Mouse (Mus musculus): Measurements from ENCODE around the gene Fam166b. TPM values are rescaled to one million over a fixed set of nuclear protein-coding genes. Genes with fewer than 3 reads are reported as not detected.

Fam166b gene
- total RNA-seq, 1 experiment = 0.27 TPM

DNA sequence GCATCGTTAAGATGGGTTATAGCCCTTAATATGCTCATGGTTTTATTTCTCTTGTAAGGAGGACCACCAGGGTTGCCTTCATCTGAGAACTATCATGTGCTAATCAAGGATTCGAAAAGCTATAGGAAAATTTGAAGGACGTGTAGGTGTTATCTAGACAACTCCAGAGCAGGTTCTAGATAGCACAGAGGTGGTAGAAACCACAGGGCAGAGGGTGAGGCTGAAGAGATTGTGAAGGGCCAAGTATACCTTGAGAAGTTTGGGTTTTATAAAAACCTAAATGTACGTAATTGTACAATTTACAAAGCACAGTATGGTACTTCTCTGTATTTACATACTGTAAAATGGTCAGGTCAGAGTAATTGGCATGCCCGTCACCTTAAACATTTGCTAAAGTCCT, 33.8 kb downstream of the Fam166b start:
- in situ Hi-C loops (cut with MboI; ENCODE audit: low sequenced_read_pairs in 2 of 2, unreplicated experiment in 2 of 2) = no loop called here
- Histone ChIP-seq H3K36me3 (ENCODE audit: control insufficient read depth, insufficient read depth, low read length, poor library complexity, severe bottlenecking) (no peaks in the 10 kb centered on the region), H3K27ac (ENCODE audit: insufficient read depth, low read depth, low read length, poor library complexity, severe bottlenecking) (no peak overlapping the region), H3K4me3 (ENCODE audit: insufficient read depth in 1 of 2, low read depth in 1 of 2, low read length in 2 of 2, poor library complexity in 1 of 2, severe bottlenecking in 1 of 2) (no peak overlapping the region), H3K9me3 (ENCODE audit: control insufficient read depth, insufficient read depth, low read depth, low read length) (no peaks in the 10 kb centered on the region), H3K9ac (ENCODE audit: insufficient read depth, low read depth, low read length, poor library complexity, severe bottlenecking) (no peak overlapping the region), H3K4me1 (ENCODE audit: control insufficient read depth in 2 of 2, insufficient read depth in 2 of 2, low read length in 2 of 2, poor library complexity in 1 of 2) (peaks cover 2 to 14% of the 10 kb centered on the region in 2 experiments; a peak in 2 of 4 replicates)
- TF ChIP-seq HCFC1 (IDR thresholded peaks at IDR 0.05; ENCODE audit: borderline replicate concordance, insufficient read depth, low read length) (no peak), CHD2 (IDR thresholded peaks at IDR 0.05; ENCODE audit: low read depth, low read length) (no peak), MAFK (IDR thresholded peaks at IDR 0.05; ENCODE audit: insufficient read depth, low read depth, low read length) (no peak), ZNF384 (IDR thresholded peaks at IDR 0.05; ENCODE audit: low read depth, low read length) (no peak), ZC3H11A (IDR thresholded peaks at IDR 0.05; ENCODE audit: borderline replicate concordance, low read depth, low read length) (no peak)
- DNase-seq (ENCODE audit: low read depth, low spot score) = no peak

DNA sequence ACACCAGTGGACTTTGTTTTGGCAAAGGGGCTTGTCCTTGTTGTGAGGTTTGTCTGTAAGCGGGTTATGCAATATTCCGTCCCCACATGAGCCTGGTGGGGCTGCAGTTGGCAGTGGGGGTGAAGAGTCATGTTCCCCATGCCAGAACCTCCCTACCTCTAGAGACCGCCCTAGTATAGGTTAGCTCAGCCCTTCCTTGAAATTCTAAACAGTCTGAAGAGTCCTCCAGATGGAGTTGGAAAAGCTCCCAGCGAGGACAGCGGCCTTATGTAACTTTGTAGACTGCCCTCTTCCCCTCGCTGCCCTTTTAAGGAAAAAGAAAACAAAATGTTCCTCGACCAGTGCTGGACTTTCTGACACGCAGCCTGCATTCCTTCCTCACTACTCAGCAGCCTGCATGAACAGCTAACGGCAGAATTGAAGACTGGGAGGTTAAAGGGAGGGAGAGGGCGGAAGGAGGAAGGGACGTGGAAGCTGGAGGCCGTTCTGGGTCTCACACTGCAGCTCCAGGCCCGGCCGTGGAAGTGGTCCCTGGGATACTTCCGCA, 34.5 kb downstream of the Fam166b start:
- in situ Hi-C loops (cut with MboI; ENCODE audit: low sequenced_read_pairs in 2 of 2, unreplicated experiment in 2 of 2) = no loop called here

DNA sequence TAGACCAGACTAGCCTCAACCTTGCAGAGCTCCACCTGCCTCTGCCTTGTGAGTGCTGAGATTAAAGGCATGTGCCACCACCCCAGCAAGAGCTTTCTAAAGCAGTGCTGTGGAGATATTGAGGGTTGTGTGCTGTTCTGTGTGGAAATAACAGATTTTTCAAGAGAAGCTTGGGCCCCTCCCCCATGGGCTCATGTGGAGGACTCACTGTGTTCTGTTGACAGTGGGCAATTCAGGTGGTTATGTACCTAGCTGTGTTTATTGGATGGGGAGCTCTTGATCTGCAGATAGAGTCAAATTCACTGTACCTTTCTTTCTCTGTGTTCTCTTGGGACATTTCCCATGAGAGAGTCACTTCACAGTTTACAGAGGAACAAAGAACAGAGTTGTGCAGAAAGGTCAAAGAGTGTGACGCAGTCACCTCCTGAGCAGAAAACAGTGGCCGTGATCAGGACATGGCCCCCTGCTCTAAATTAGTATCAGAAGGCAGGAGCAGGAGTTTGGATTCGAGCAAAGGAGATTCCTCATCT, 37.3 kb downstream of the Fam166b start:
- DNase-seq (ENCODE audit: low read depth, low spot score) = no peak
- no peak overlapping the region for H3K4me3 ChIP-seq (ENCODE audit: insufficient read depth in 1 of 2, low read depth in 1 of 2, low read length in 2 of 2, poor library complexity in 1 of 2, severe bottlenecking in 1 of 2)
- H3K4me1 ChIP-seq (ENCODE audit: control insufficient read depth in 2 of 2, insufficient read depth in 2 of 2, low read length in 2 of 2, poor library complexity in 1 of 2) = peaks cover 0 to 7% of the 10 kb centered on the region in 2 experiments; a peak in 2 of 4 replicates
- no peaks in the 10 kb centered on the region for H3K36me3 ChIP-seq (ENCODE audit: control insufficient read depth, insufficient read depth, low read length, poor library complexity, severe bottlenecking)
- no peak for TF ChIP-seq ZC3H11A (IDR thresholded peaks at IDR 0.05; ENCODE audit: borderline replicate concordance, low read depth, low read length)
- no peak for TF ChIP-seq HCFC1 (IDR thresholded peaks at IDR 0.05; ENCODE audit: borderline replicate concordance, insufficient read depth, low read length)
- TF ChIP-seq CHD2 (IDR thresholded peaks at IDR 0.05; ENCODE audit: low read depth, low read length) = no peak
- TF ChIP-seq MAFK (IDR thresholded peaks at IDR 0.05; ENCODE audit: insufficient read depth, low read depth, low read length) = no peak
- TF ChIP-seq ZNF384 (IDR thresholded peaks at IDR 0.05; ENCODE audit: low read depth, low read length) = no peak
- no peak overlapping the region for H3K9ac ChIP-seq (ENCODE audit: insufficient read depth, low read depth, low read length, poor library complexity, severe bottlenecking)
- in situ Hi-C loops (cut with MboI; ENCODE audit: low sequenced_read_pairs in 2 of 2, unreplicated experiment in 2 of 2) = no loop called here
- H3K27ac ChIP-seq (ENCODE audit: insufficient read depth, low read depth, low read length, poor library complexity, severe bottlenecking) = no peak overlapping the region
- H3K9me3 ChIP-seq (ENCODE audit: control insufficient read depth, insufficient read depth, low read depth, low read length) = no peaks in the 10 kb centered on the region

More for the DNA sequence above, 34.5 kb downstream of the Fam166b start:
- Histone ChIP-seq H3K36me3 (ENCODE audit: control insufficient read depth, insufficient read depth, low read length, poor library complexity, severe bottlenecking) (no peaks in the 10 kb centered on the region), H3K9ac (ENCODE audit: insufficient read depth, low read depth, low read length, poor library complexity, severe bottlenecking) (no peak overlapping the region), H3K4me3 (ENCODE audit: insufficient read depth in 1 of 2, low read depth in 1 of 2, low read length in 2 of 2, poor library complexity in 1 of 2, severe bottlenecking in 1 of 2) (no peak overlapping the region), H3K9me3 (ENCODE audit: control insufficient read depth, insufficient read depth, low read depth, low read length) (no peaks in the 10 kb centered on the region), H3K27ac (ENCODE audit: insufficient read depth, low read depth, low read length, poor library complexity, severe bottlenecking) (no peak overlapping the region), H3K4me1 (ENCODE audit: control insufficient read depth in 2 of 2, insufficient read depth in 2 of 2, low read length in 2 of 2, poor library complexity in 1 of 2) (peaks cover 0 to 16% of the 10 kb centered on the region in 2 experiments; a peak in 1 of 4 replicates)
- no peak for DNase-seq (ENCODE audit: low read depth, low spot score)
- TF ChIP-seq ZNF384 (IDR thresholded peaks at IDR 0.05; ENCODE audit: low read depth, low read length) (no peak), MAFK (IDR thresholded peaks at IDR 0.05; ENCODE audit: insufficient read depth, low read depth, low read length) (no peak), CHD2 (IDR thresholded peaks at IDR 0.05; ENCODE audit: low read depth, low read length) (no peak), ZC3H11A (IDR thresholded peaks at IDR 0.05; ENCODE audit: borderline replicate concordance, low read depth, low read length) (no peak), HCFC1 (IDR thresholded peaks at IDR 0.05; ENCODE audit: borderline replicate concordance, insufficient read depth, low read length) (no peak)

DNA sequence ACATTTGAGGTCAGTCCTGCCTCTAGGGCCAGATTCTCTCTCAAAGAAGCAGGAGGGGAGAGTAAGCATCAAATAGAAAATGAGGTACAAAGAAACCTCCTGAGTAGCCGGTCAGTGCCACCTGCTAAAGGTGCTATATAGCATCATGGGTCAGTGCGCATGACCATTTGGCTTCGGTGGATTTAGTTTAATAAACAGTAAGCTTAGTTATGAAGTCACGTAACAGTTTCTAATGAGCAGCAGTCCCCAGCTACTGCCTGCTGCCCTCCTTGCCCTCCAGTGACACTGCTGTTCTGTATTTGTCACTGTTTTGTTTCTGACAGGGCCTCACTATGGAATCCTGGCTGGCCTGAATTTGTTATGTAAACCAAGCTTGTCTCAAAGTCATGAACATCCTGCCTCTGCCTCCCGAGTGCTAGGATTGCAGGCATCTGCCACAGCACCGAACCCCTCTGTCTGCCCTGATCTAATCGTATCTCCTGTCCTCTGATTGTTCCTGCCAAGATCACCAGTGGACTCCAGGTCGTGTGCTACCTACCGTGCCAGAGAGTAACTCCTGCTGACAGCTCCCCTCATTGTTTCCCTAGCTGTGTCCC, 39.0 kb downstream of the Fam166b start:
- in situ Hi-C loops (cut with MboI; ENCODE audit: low sequenced_read_pairs in 2 of 2, unreplicated experiment in 2 of 2) = no loop called here
- H3K4me1 ChIP-seq (ENCODE audit: control insufficient read depth in 2 of 2, insufficient read depth in 2 of 2, low read length in 2 of 2, poor library complexity in 1 of 2) = peaks cover 0 to 7% of the 10 kb centered on the region in 2 experiments; a peak in 2 of 4 replicates
- H3K27ac ChIP-seq (ENCODE audit: insufficient read depth, low read depth, low read length, poor library complexity, severe bottlenecking) = no peak overlapping the region; the same call in 1 of the 2 replicates

More for the DNA sequence above, 39.0 kb downstream of the Fam166b start:
- TF ChIP-seq MAFK (IDR thresholded peaks at IDR 0.05; ENCODE audit: insufficient read depth, low read depth, low read length) (no peak), HCFC1 (IDR thresholded peaks at IDR 0.05; ENCODE audit: borderline replicate concordance, insufficient read depth, low read length) (no peak), ZNF384 (IDR thresholded peaks at IDR 0.05; ENCODE audit: low read depth, low read length) (no peak), ZC3H11A (IDR thresholded peaks at IDR 0.05; ENCODE audit: borderline replicate concordance, low read depth, low read length) (no peak), CHD2 (IDR thresholded peaks at IDR 0.05; ENCODE audit: low read depth, low read length) (no peak)
- Histone ChIP-seq H3K4me3 (ENCODE audit: insufficient read depth in 1 of 2, low read depth in 1 of 2, low read length in 2 of 2, poor library complexity in 1 of 2, severe bottlenecking in 1 of 2) (no peak overlapping the region), H3K9ac (ENCODE audit: insufficient read depth, low read depth, low read length, poor library complexity, severe bottlenecking) (no peak overlapping the region), H3K9me3 (ENCODE audit: control insufficient read depth, insufficient read depth, low read depth, low read length) (no peaks in the 10 kb centered on the region), H3K36me3 (ENCODE audit: control insufficient read depth, insufficient read depth, low read length, poor library complexity, severe bottlenecking) (no peaks in the 10 kb centered on the region)
- no peak for DNase-seq (ENCODE audit: low read depth, low spot score)
